Mouse (Mus musculus) lung, embryonic 15.5 days (tissue): ENCODE data around the gene Entpd3. TPM values are rescaled to one million over a fixed set of nuclear protein-coding genes. Genes with fewer than 3 reads are reported as not detected.

Experiments used
- ATAC-seq: fragments of 200-750 bp; cut with Nextera tagmentation; 2 replicates; pipeline ENCODE4 v1.8.0; 2017; ENCODE audit warnings: moderate number of reproducible peaks, borderline replicate concordance; ENCODE audit not compliant: low FRiP score, low TSS enrichment; ENCODE audit errors: extremely low read depth
- H3K27ac ChIP-seq: fragments of 300-500 bp; sonication (generic); 2 replicates; pipeline ENCODE4 v1.5.1; 2015; ENCODE audit warnings: moderate library complexity, mild to moderate bottlenecking, inconsistent platforms
- H3K27me3 ChIP-seq: fragments of 300-500 bp; sonication (generic); 2 replicates; pipeline ENCODE4 v1.6.1; 2015; ENCODE audit warnings: inconsistent platforms
- H3K36me3 ChIP-seq: fragments of 300-500 bp; sonication (generic); 2 replicates; pipeline ENCODE4 v1.6.1; 2015; ENCODE audit warnings: inconsistent platforms
- H3K4me1 ChIP-seq: fragments of 300-500 bp; sonication (generic); 2 replicates; pipeline ENCODE4 v1.6.1; 2015; ENCODE audit warnings: inconsistent platforms
- H3K4me2 ChIP-seq: fragments of 300-500 bp; sonication (generic); 2 replicates; pipeline ENCODE4 v1.6.1; 2015; ENCODE audit warnings: inconsistent platforms, mild to moderate bottlenecking, moderate library complexity
- H3K4me3 ChIP-seq: fragments of 300-500 bp; sonication (generic); 2 replicates; pipeline ENCODE4 v1.5.1; 2015; ENCODE audit warnings: mild to moderate bottlenecking, inconsistent platforms
- H3K9ac ChIP-seq: fragments of 300-500 bp; sonication (generic); 2 replicates; pipeline ENCODE4 v1.6.1; 2015; ENCODE audit warnings: inconsistent platforms
- H3K9me3 ChIP-seq: fragments of 300-500 bp; sonication (generic); 2 replicates; pipeline ENCODE4 v1.6.1; 2016; ENCODE audit warnings: inconsistent platforms
- WGBS: fragments of 180-500 bp; shearing (Covaris S2); methylation state at CpG from one replicate; pipeline ENCODE4 v1.1.7; 2015; 5-methylcytosine and 5-hydroxymethylcytosine counted together
- polyA plus RNA-seq: library from polyadenylated mRNA; unstranded; fragments of >200 nt; fragmentation: Nextera tagmentation; extraction: Ambion mirVana; gene quantifications from 2 replicates; pipeline ENCODE4 v1.2.1, GENCODE M21; 2015

Entpd3 gene
- 10.3 and 10.6 TPM in 2 replicates for polyA plus RNA-seq

DNA sequence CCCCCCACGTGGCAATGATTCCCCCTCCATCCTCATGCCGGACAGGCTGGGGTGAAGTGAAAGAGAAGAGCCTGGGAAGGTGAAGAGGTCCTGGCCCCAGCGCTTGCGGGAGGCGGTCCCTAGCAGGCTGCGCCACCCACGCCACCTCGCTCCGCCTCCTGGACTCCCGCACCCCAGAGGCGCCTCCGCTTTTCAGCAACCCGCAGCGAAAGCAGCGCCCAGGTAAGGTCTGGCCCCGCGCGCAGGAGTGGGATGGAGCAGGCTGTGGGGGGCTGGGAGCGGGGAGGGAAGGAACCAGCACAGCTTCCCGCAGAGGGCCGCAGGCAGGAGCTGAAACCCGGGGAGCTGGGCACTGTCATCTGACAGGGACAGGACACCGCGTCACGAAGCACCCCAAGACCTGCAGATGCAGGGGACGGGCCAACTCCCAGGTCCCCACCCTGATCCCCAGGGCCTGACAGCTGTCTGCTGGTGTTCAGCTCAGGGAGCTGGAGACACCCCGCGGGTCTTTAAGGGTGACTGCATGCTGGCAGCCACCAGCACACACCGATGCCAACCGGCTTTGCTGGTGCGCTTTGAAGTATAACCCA is at the start of gene Entpd3:
Entpd3 (plus strand) TSS at position 157 of the 590 bp plus-strand sequence.
- H3K27me3 ChIP-seq: peaks cover 15% of the 10 kb centered on the region
- H3K4me3 ChIP-seq: peak within 1 kb of the TSS; percentile 45
- no peaks in the 10 kb centered on the region for H3K36me3 ChIP-seq
- under 1% methylated on average over 31 of the region's 31 CpGs for WGBS
- H3K9me3 ChIP-seq: no peaks in the 10 kb centered on the region
- peak within 1 kb of the TSS; percentile 86 for H3K4me2 ChIP-seq
- H3K27ac ChIP-seq: peak within 1 kb of the TSS; percentile 76
- peak within 1 kb of the TSS; percentile 40; the same call in 1 of the 2 replicates for H3K9ac ChIP-seq
- no peak for ATAC-seq
- H3K4me1 ChIP-seq: peaks cover 15% of the 10 kb centered on the region

DNA sequence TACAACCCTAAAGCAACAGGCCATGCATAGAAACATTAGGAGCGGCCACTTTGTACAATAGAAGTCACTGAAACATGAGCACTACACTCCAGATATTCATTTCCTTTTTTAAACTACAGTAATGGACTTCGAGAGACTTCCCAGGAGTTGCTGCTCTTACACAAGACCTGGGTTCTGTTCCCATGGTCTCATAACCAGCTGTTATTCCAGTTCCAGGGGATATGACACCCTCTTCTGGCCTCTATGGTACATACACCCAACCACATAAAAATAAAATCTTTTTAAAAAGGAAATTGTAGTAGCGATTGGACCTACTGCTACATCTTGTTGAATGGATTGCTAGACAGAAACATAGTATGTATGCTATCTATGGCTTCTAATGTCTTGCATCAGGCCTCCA is 48.1 kb upstream of the Entpd3 start:
- Histone ChIP-seq H3K9me3 (no peaks in the 10 kb centered on the region), H3K9ac (peak overlapping the region; percentile 97; the same call in 1 of the 2 replicates), H3K4me3 (peak overlapping the region; percentile 94), H3K4me1 (peaks cover 8% of the 10 kb centered on the region), H3K36me3 (peaks cover 24% of the 10 kb centered on the region), H3K27me3 (0 out of 2 replicates have a peak, but pooled peaks cover 4% of the 10 kb centered on the region), H3K4me2 (peak overlapping the region; percentile 81), H3K27ac (no peak overlapping the region)
- no peak for ATAC-seq
- WGBS: 77% methylated on average over 3 of the region's 3 CpGs

DNA sequence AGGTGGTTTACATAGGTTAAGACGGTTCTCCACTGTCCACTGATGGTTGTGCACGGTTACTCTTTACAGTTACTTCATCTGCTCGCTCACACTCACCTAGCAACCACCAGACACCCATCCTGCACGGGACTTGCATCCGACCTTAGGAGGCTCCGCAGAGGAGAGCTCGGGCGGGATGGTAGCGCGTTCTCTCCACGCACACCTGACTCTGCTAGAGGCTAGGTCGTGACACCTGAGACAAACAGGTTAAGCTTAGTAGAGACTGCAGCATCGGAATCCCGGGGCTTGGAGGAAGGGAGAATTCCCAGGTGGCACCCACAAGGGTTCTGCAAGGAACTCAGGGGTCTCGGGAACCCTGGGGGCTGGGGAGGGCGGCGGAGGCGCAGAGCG is 47.6 kb upstream of the Entpd3 start, which contains the start of gene Eif1b:
Eif1b (plus strand) TSS at position 223 of the 390 bp plus-strand sequence.
- WGBS: 2% methylated on average over 19 of the region's 19 CpGs
- Histone ChIP-seq H3K9me3 (no peaks in the 10 kb centered on the region), H3K27me3 (0 out of 2 replicates have a peak, but pooled peaks cover 4% of the 10 kb centered on the region), H3K9ac (peak within 1 kb of the TSS; percentile 97), H3K36me3 (peaks cover 24% of the 10 kb centered on the region), H3K4me2 (peak within 1 kb of the TSS; percentile 81), H3K27ac (peak within 1 kb of the TSS; percentile 90), H3K4me3 (peak within 1 kb of the TSS; percentile 94), H3K4me1 (peaks cover 11% of the 10 kb centered on the region)
- ATAC-seq: peak; percentile 23; the same call in 1 of the 2 replicates

DNA sequence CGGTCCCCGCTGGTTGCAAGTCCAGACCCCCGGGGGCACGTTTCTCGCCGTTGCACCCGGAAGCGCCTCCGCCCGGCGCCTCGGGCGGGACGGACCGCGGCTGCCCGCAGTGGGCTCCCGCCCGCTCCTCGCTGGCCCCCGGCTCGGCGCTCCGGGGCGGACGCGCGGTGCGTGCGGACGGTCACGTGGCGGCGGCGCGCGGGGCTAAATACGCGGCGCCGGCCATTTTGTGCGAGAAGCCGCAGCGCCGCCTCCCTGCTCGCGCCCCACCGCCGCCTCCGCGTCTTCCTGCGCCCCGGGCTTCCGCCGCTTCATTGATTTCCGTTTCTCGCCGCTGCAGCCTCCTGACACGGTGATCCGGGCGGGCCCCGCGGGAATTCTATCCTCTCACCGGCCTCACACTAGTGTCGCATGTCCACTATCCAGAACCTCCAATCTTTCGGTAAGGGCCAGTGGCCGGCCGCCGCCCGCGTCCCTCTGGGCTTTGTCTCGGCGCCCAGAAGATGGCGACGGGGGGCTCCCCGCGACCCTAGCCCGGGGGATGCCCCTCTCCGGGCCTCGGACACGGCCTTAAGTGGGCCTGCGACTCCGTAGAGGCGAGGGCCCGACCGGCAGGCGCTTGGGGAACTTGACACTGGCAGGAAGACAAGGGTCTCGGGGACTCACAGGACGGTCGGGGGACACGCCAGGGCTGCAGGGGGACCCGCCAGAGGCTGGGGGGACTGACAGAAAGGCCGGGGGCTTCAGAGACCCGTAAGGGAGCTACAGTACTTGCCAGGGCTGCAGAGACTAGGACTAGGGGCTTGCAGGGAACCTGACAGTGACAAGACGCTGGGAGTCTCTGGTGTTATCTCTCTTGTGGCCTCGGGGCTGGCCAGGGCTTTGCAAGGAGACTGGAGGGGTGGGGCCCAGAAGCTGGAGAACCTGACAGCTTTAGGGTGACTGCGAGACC is 46.9 kb upstream of the Entpd3 start:
- peak overlapping the region; percentile 94 for H3K4me3 ChIP-seq
- peak overlapping the region; percentile 97 for H3K9ac ChIP-seq
- peaks cover 13% of the 10 kb centered on the region for H3K4me1 ChIP-seq
- WGBS: under 1% methylated on average over 95 of the region's 97 CpGs
- H3K27me3 ChIP-seq: 0 out of 2 replicates have a peak, but pooled peaks cover 4% of the 10 kb centered on the region
- peak; percentile 88 for ATAC-seq
- H3K36me3 ChIP-seq: peaks cover 24% of the 10 kb centered on the region
- no peaks in the 10 kb centered on the region for H3K9me3 ChIP-seq
- H3K27ac ChIP-seq: peak overlapping the region; percentile 90
- peak overlapping the region; percentile 81 for H3K4me2 ChIP-seq

DNA sequence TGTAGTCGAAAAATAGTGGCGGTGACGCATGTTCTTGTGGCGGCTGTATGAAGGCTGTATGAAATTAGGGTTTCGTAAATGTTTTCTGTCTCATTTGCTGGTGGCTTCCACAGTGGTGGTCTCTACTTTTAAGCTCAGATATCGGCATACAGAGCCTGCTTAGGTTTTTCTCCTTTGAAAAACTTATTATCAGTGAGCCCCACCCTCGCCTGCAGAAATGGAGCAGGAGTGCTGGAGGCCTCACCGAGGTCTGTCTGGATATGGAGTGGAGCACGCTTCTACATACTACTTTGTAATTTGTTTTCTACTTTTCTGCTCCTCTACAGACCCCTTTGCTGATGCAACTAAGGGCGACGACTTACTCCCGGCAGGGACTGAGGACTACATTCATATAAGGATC is 45.8 kb upstream of the Entpd3 start:
- H3K27ac ChIP-seq: no peak overlapping the region
- no peak for ATAC-seq
- H3K9ac ChIP-seq: peak overlapping the region; percentile 97

DNA sequence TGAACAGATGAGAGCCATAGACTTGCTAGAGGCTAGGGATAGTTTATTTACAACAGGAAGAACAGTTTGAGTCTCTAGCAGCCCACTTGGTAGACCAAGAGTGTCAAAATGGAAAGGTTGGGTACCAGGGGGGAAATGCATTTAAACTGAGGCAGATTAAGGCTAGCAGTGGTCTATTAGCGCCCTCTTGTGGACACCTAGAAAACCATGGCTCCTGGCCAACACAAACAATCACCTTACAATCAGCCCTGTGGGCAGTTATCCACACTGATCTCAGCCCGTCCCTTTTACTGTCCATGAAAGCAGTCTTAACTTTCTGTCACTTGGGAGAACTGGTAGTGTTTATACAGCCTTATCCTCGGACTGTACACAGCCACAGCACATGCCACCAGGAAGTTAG is 42.9 kb upstream of the Entpd3 start:
- no peak for ATAC-seq
- 1% methylated on average over 3 of the region's 3 CpGs for WGBS
- H3K27ac ChIP-seq: no peak overlapping the region

More for the DNA sequence above, 45.8 kb upstream of the Entpd3 start:
- Histone ChIP-seq H3K36me3 (peaks cover 24% of the 10 kb centered on the region), H3K4me3 (peak overlapping the region; percentile 94), H3K4me2 (peak overlapping the region; percentile 81), H3K27me3 (no peaks in the 10 kb centered on the region), H3K4me1 (peaks cover 13% of the 10 kb centered on the region), H3K9me3 (no peaks in the 10 kb centered on the region)
- WGBS: 50% methylated on average over 12 of the region's 12 CpGs

DNA sequence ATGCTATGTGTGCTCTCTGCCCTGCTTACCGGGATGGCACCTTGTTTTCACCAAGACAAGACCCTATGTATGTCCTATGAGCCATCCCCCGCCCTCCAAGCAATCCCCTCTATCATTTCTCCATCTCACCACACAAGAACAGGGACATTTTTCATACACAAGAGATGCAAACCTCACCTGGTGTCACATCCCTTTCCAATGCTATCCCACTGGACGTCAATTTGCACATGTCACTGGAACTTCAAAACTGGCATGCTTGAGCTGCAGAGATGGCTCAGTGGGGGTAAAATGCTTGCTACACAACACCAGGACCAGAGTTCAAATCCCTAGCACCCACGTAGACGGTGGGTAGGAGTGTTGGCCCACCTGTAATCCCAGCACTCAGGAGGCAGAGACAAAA is 41.6 kb upstream of the Entpd3 start:
- no peak for ATAC-seq
- Histone ChIP-seq H3K27ac (no peak overlapping the region), H3K4me2 (no peak overlapping the region), H3K9ac (no peak overlapping the region), H3K36me3 (peaks cover 24% of the 10 kb centered on the region), H3K4me1 (peaks cover 13% of the 10 kb centered on the region), H3K9me3 (no peaks in the 10 kb centered on the region), H3K27me3 (no peaks in the 10 kb centered on the region), H3K4me3 (no peak overlapping the region)
- WGBS: 80% methylated on average over 5 of the region's 5 CpGs

More for the DNA sequence above, 42.9 kb upstream of the Entpd3 start:
- Histone ChIP-seq H3K36me3 (peaks cover 24% of the 10 kb centered on the region), H3K9ac (no peak overlapping the region), H3K4me2 (no peak overlapping the region), H3K4me3 (no peak overlapping the region), H3K9me3 (no peaks in the 10 kb centered on the region), H3K27me3 (no peaks in the 10 kb centered on the region), H3K4me1 (peaks cover 13% of the 10 kb centered on the region)

DNA sequence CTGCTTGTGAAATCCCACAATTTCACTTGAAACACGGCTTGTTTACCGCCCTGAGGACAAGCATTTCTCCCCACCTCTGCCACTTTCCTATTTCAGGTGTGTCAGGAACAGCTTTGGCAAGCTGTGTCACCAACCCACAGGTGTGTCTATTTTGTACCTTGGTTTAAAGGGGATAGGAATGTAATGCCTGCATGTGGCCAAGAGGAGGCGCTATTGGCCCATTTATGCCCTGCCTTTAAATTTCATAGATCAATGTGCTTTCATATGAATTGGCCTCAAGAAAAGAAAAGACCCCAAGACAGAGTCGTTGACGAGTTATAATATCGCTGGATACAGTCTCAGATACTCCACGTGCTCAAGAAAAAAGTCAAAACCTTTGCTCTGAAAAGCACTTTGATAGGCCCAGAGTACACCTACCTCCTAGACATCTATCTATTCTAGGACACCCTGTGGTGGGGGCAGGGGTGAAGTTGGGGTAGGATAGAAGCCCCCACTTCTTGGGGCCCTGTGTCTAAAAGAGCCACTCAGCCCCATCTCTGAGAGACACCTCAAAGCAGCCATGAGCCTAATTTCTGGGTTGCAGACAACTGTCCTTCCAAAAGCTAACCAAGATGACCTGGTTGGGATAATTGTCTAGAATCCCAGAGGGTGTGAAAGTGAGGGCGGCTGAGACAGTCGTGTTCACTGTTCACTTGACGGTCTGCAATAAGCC is 38.3 kb upstream of the Entpd3 start:
- H3K9ac ChIP-seq: no peak overlapping the region
- H3K36me3 ChIP-seq: no peaks in the 10 kb centered on the region
- H3K9me3 ChIP-seq: no peaks in the 10 kb centered on the region; the same call in 1 of the 2 replicates
- no peak overlapping the region for H3K4me3 ChIP-seq
- no peak overlapping the region for H3K4me2 ChIP-seq
- no peaks in the 10 kb centered on the region for H3K27me3 ChIP-seq
- H3K4me1 ChIP-seq: peaks cover 5% of the 10 kb centered on the region; the same call in 1 of the 2 replicates
- WGBS: 32% methylated on average over 10 of the region's 10 CpGs
- ATAC-seq: no peak
- H3K27ac ChIP-seq: no peak overlapping the region

DNA sequence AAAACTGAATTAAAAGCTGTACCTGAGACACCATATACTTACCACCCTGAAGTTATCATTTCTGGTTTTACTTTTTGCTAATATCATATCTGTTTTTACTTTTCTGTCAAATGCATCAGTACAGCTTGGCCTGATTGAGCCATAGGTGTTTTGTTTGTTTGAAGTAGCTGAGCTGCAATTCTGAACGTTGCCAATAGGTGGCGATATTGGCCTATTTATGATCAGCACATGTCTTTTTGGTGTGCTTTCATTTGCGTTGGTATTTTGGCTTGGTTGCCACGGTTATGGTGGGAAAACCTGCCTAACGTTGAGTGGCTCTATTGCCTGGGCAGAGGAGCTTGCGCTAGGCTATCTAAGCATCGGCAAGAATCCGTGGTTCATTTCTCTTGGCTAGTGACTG is 37.6 kb upstream of the Entpd3 start:
- Histone ChIP-seq H3K27ac (no peak overlapping the region), H3K9ac (no peak overlapping the region), H3K36me3 (no peaks in the 10 kb centered on the region), H3K4me2 (no peak overlapping the region), H3K27me3 (no peaks in the 10 kb centered on the region), H3K4me1 (peaks cover 2% of the 10 kb centered on the region; the same call in 1 of the 2 replicates), H3K9me3 (no peaks in the 10 kb centered on the region; the same call in 1 of the 2 replicates), H3K4me3 (no peak overlapping the region)
- ATAC-seq: no peak
- 5% methylated on average over 8 of the region's 8 CpGs for WGBS

DNA sequence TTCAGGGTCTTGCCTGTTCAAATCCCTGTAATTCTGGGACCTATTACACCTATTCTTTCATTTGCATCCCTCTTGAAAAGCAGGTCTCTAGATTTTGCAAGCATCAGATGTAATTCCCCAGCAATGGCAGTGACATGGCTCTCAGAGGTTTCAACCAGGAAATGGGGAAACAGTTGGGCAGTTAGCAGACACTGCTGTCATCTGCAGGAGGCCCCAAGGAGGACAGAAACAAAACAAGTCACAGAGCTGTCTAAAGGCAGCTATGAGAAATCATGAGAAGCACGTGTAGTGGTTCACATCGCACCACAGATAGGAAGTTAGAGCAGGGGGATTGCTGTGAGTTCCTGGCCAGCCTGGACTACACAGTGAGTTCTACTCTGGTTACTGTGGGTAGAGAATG is 35.2 kb upstream of the Entpd3 start:
- H3K36me3 ChIP-seq: no peaks in the 10 kb centered on the region
- 79% methylated on average over 2 of the region's 2 CpGs for WGBS
- H3K4me3 ChIP-seq: no peak overlapping the region
- no peaks in the 10 kb centered on the region; the same call in 1 of the 2 replicates for H3K9me3 ChIP-seq
- H3K4me1 ChIP-seq: no peaks in the 10 kb centered on the region
- H3K27ac ChIP-seq: no peak overlapping the region
- no peak for ATAC-seq
- H3K9ac ChIP-seq: no peak overlapping the region
- H3K27me3 ChIP-seq: no peaks in the 10 kb centered on the region
- no peak overlapping the region for H3K4me2 ChIP-seq

DNA sequence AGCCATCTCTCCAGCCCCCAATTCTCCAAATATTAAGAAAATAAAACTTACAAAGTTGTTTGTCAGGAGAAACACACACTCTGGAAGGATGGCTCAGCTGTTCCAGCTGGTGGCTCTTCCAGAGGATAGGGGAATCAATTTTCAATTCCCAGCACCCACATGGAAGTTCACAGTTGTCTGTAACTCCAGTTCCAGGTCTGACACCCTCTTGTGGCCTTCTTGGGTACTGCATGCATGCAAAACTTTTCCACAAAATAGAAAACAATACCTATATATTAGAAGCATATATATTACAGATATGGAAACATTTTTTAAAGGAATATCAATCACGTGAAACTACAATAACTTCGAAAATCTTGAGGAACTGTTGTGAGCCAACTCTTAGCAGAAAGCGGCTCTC is 27.8 kb upstream of the Entpd3 start:
- no peak for ATAC-seq
- WGBS: 83% methylated on average over 3 of the region's 3 CpGs
- Histone ChIP-seq H3K36me3 (no peaks in the 10 kb centered on the region), H3K9me3 (no peaks in the 10 kb centered on the region; the same call in 1 of the 2 replicates), H3K4me1 (no peaks in the 10 kb centered on the region), H3K4me3 (no peak overlapping the region), H3K4me2 (no peak overlapping the region), H3K9ac (no peak overlapping the region), H3K27ac (no peak overlapping the region), H3K27me3 (no peaks in the 10 kb centered on the region)
